Mouse (Mus musculus) stomach, postnatal 0 days (tissue): ENCODE measurements around the gene Fus. TPM values are rescaled to one million over a fixed set of nuclear protein-coding genes. Genes with fewer than 3 reads are reported as not detected.
A peak's percentile ranks its signal among the peaks of the same experiment; 100 is the strongest.

Experiments
- ATAC-seq: fragments of 200-750 bp; cut with Nextera tagmentation; 2 replicates; pipeline ENCODE4 v1.8.0; 2017; ENCODE audit not compliant: low FRiP score, low TSS enrichment
- DNase-seq: peaks from one replicate; pipeline ENCODE4 v3.0.0-alpha.2; 2016; ENCODE audit warnings: low spot score
- H3K27ac ChIP-seq: fragments of 300-500 bp; sonication (generic); replicated peaks from 2 replicates; pipeline ENCODE4 v1.5.1; 2014; ENCODE audit warnings: mild to moderate bottlenecking, control low read depth
- H3K27me3 ChIP-seq: fragments of 300-500 bp; sonication (generic); 2 replicates; pipeline ENCODE4 v1.6.1; 2014; ENCODE audit warnings: low read length; ENCODE audit not compliant: control insufficient read depth, insufficient read depth
- H3K36me3 ChIP-seq: fragments of 300-500 bp; sonication (generic); 2 replicates; pipeline ENCODE4 v1.6.1; 2014; ENCODE audit warnings: low read length, mixed read lengths; ENCODE audit not compliant: control insufficient read depth, insufficient read depth
- H3K4me1 ChIP-seq: fragments of 300-500 bp; sonication (generic); replicated peaks from 2 replicates; pipeline ENCODE4 v1.6.1; 2014; ENCODE audit warnings: antibody characterized with exemption; ENCODE audit not compliant: control insufficient read depth, insufficient read depth
- H3K4me2 ChIP-seq: fragments of 300-500 bp; sonication (generic); replicated peaks from 2 replicates; pipeline ENCODE4 v1.6.1; 2014; ENCODE audit warnings: low read depth, mild to moderate bottlenecking, control low read depth, moderate library complexity
- H3K4me3 ChIP-seq: fragments of 300-500 bp; sonication (generic); 2 replicates; pipeline ENCODE4 v1.5.1; 2014; ENCODE audit warnings: low read depth, low read length, control low read depth
- H3K9ac ChIP-seq: fragments of 300-500 bp; sonication (generic); 2 replicates; pipeline ENCODE4 v1.6.1; 2014; ENCODE audit warnings: mild to moderate bottlenecking, low read length, control low read depth, mixed read lengths
- H3K9me3 ChIP-seq: fragments of 300-500 bp; sonication (generic); 2 replicates; pipeline ENCODE4 v1.6.1; 2016; ENCODE audit warnings: low read length; ENCODE audit not compliant: control insufficient read depth
- CTCF ChIP-seq: IDR thresholded peaks from 2 replicates; pipeline ENCODE4 v1.5.1; 2016; ENCODE audit warnings: antibody characterized with exemption, low read depth, mild to moderate bottlenecking, moderate library complexity
- EP300 ChIP-seq: optimal IDR thresholded peaks from 2 replicates; pipeline ENCODE3; 2016; ENCODE audit warnings: antibody characterized with exemption
- WGBS: fragments of 180-500 bp; shearing (Covaris S2); extraction: QIAGEN DNeasy Blood & Tissue Kit; methylation state at CpG from one replicate; pipeline ENCODE4 v1.1.7; 2014; 5-methylcytosine and 5-hydroxymethylcytosine counted together
- polyA plus RNA-seq: library from polyadenylated mRNA; unstranded; fragments of >200 nt; fragmentation: Nextera tagmentation; extraction: Ambion mirVana; gene quantifications from 2 replicates; pipeline ENCODE4 v1.2.1, GENCODE M21; 2015

Fus gene
- polyA plus RNA-seq, 1 experiment from 2014 or later, result 130 TPM

DNA sequence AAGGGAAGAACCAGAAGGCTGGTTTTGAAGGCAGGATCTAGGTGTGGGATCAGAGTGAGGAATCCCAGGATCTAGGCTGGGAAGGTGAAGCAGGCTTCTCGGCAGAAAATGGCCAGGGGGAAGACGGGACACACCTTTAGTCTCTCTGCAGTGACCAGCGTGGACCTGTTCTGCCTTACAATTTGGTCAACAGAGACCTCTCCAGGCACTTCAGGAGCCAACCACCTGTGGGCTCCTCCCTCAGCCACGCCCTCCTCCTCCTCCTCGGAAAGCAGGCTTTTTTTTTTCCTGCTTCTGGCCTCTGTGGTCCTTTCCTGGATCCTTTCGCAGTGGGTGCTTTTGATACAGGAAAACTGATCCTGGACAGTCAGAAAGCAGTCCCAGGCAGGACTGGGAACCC is 37.3 kb upstream of the Fus start, which contains the start of gene Prss8:
Prss8 (minus strand) TSS at position 182 of the 400 bp plus-strand sequence.
- peak; percentile 91 for DNase-seq
- peak within 1 kb of the TSS; percentile 49 for H3K4me2 ChIP-seq
- H3K27ac ChIP-seq, result peak within 1 kb of the TSS; percentile 95
- ATAC-seq, result peak; percentile 53
- peak within 1 kb of the TSS; percentile 81 for H3K9ac ChIP-seq
- H3K27me3 ChIP-seq, result no peaks in the 10 kb centered on the region
- TF ChIP-seq CTCF (no peak), EP300 (no peak)
- H3K9me3 ChIP-seq, result no peaks in the 10 kb centered on the region
- H3K4me3 ChIP-seq, result peak within 1 kb of the TSS; percentile 49
- WGBS, result 19% methylated on average over 6 of the region's 6 CpGs
- peaks cover 3% of the 10 kb centered on the region for H3K4me1 ChIP-seq
- 0 out of 2 replicates have a peak, but pooled peaks cover 3% of the 10 kb centered on the region for H3K36me3 ChIP-seq

DNA sequence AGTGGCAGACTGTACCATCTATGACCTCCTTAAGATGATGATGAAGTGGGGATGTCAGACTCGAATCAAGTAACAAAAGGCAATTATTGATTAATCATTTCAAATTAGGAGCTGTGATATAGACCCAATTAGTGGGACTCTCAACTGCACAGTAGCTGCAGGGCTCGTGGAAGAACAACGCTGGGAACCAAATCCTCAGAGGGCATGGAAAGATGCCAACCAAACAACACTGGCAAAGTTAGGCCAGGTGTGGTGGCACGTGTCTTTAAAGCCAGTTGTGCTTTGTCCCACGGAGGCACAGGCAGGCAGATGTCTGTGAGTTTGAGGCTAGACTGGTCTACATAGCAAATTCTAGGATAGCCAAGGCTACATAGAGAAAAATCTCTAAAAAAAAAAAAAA is 36.6 kb upstream of the Fus start:
- H3K4me2 ChIP-seq, result no peak overlapping the region

DNA sequence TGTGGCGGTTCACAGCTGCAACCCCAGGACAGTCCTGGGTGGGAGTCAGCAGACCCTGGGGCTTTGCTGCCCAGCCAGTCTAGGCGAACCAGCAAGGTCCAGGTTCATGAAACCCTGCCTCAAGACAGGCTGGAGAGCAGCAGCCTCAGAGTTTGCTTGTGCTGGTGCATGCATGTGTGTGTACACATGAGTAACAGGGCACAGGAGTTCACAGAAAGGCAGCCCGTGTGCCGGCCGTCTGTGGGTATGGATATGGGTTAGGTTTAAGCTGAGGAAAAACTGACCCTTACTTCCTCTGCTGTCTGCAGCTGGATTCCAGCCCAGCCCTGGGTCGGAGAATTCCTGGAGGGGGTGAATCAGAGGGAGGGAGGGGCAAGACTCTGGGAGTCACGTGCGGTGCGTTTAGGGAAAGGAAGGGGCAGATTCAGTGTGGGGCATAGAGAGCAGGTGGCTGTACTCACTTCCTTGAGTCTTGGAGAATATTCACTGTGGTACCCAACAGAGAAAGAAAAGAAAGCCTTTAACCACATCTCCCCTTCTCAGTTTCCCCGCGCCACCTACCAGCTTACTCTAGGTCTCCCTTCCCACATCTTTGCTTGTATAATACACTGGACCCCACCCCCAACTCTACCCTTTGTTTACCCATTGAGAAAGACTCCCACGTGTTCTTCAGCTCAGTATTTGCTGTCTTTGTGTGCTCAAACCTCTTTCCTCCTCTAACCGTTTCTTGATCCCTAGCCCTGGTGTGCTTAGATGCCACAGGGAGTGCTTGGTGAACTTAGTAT is 35.7 kb upstream of the Fus start:
- Histone ChIP-seq H3K4me3 (no peak overlapping the region), H3K36me3 (no peaks in the 10 kb centered on the region), H3K4me1 (peaks cover 5% of the 10 kb centered on the region), H3K27me3 (no peaks in the 10 kb centered on the region), H3K9me3 (no peaks in the 10 kb centered on the region), H3K9ac (peak overlapping the region; percentile 23), H3K4me2 (peak overlapping the region; percentile 8), H3K27ac (peak overlapping the region; percentile 95)
- ATAC-seq (peak; percentile 50), DNase-seq (peak; percentile 87)
- 22% methylated on average over 13 of the region's 13 CpGs for WGBS
- TF ChIP-seq CTCF (no peak), EP300 (no peak)

More for the DNA sequence above, 36.6 kb upstream of the Fus start:
- DNase-seq (no peak), ATAC-seq (no peak)
- peaks cover 5% of the 10 kb centered on the region for H3K4me1 ChIP-seq
- TF ChIP-seq CTCF (no peak), EP300 (no peak)
- no peak overlapping the region for H3K9ac ChIP-seq
- H3K4me3 ChIP-seq, result no peak overlapping the region
- WGBS, result 61% methylated on average over 5 of the region's 5 CpGs
- H3K27ac ChIP-seq, result peak overlapping the region; percentile 95
- H3K27me3 ChIP-seq, result no peaks in the 10 kb centered on the region
- no peaks in the 10 kb centered on the region for H3K9me3 ChIP-seq
- no peaks in the 10 kb centered on the region for H3K36me3 ChIP-seq

DNA sequence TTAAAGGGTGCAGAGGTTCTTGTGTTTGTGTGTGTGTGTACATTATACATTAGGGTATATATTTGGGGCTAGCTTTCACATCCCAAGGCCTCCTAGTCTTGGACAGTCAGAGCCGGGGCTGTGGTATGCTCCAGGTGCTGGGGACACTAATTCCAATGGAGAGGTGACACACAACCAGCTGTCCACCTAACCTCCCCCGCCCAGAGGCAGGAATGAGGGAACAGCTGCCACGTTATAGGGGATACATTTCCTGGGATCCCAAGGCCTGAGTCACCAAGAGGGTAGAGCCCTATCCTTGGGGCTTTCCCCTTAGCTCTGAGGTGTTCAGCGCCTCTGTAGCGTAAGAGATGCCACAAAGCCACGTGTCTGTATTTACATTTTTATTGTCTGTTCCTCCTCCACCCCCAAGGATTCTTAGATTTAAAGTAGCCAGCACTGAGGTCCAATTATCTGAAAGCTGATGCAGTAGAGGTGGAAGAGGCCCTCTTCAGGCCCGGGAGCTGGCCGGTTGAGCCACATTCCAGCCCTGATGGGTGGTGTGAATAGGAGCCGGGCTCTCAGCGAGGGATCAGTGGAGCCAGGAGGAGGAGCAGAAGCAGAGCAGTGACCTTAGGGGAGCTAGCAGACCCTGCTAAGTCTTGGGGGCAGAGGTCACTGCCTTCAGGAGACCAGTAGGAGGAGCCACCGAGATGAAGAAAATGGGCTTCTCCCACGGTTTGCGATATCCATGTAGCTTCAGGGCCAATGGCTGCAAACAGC is 34.8 kb upstream of the Fus start:
- peak; percentile 81 for DNase-seq
- peaks cover 5% of the 10 kb centered on the region for H3K4me1 ChIP-seq
- H3K27ac ChIP-seq, result peak overlapping the region; percentile 95
- H3K9me3 ChIP-seq, result no peaks in the 10 kb centered on the region
- H3K27me3 ChIP-seq, result no peaks in the 10 kb centered on the region
- H3K9ac ChIP-seq, result no peak overlapping the region
- WGBS, result 24% methylated on average over 13 of the region's 13 CpGs
- peak; percentile 19; the same call in 1 of the 2 replicates for ATAC-seq
- TF ChIP-seq EP300 (no peak), CTCF (peak; percentile 37; the same call in 1 of the 2 replicates)
- H3K4me2 ChIP-seq, result no peak overlapping the region; the same call in 1 of the 2 replicates
- H3K36me3 ChIP-seq, result no peaks in the 10 kb centered on the region
- no peak overlapping the region for H3K4me3 ChIP-seq

DNA sequence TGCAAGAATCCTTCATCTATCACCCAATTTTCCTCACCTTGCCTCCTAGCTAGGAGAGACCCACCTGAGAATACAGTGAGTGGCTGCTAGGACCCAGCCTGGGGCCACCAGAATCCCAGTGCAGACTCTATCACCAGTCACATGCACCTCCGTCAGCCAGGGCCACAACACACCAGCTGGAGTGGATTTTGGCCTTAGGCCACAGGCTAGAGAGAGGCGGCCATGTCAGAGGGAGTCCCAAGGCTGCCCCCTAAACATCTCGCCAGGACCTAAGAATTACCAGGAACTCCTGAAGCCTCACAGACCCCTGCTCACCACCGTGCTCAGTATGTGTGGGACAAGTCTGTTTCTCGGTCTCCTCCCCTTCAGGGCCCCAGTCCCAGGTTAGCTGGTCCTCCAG is 33.2 kb upstream of the Fus start:
- Histone ChIP-seq H3K9me3 (no peaks in the 10 kb centered on the region), H3K4me1 (peaks cover 5% of the 10 kb centered on the region), H3K27me3 (no peaks in the 10 kb centered on the region), H3K4me3 (no peak overlapping the region), H3K4me2 (no peak overlapping the region), H3K36me3 (no peaks in the 10 kb centered on the region), H3K27ac (no peak overlapping the region), H3K9ac (no peak overlapping the region)
- ATAC-seq, result no peak
- no peak for TF ChIP-seq CTCF
- no peak for TF ChIP-seq EP300
- 74% methylated on average over 5 of the region's 5 CpGs for WGBS
- DNase-seq, result no peak
